Mouse (Mus musculus): ENCODE measurements at regions not wholly inside any gene's neighbourhood (a gene's known extent, or its start where the extent isn't known, plus 50 kb on each side); places are given as distances from the start of the nearest gene placed in this dataset.
A peak's percentile ranks its signal among the peaks of the same experiment; 100 is the strongest.
"Not testable (repeated sequence)": the region's sequence is repeated elsewhere in the genome, so short reads cannot be mapped to it uniquely, and the experiment has no call there.

DNA sequence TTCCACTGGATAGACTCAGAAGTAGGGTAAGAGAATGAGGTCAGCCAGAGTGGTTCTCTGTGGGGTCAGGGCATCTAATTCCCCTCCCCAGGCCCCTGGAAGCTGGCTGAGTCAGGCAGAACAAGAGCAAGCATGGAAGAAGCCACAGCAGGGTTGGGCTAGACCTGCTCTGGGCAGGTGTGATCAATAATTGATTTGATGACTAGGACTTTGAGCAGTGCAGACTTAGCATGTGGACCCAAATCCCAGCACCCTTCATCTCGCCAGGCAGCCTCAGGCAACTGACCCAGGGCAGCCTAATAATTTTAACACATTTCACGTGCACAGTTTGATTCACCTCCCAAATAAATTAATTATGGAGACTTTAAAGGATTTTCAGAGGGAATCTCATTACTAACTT is 67.2 kb downstream of the Qdpr start:
- DNase-seq: no peak

DNA sequence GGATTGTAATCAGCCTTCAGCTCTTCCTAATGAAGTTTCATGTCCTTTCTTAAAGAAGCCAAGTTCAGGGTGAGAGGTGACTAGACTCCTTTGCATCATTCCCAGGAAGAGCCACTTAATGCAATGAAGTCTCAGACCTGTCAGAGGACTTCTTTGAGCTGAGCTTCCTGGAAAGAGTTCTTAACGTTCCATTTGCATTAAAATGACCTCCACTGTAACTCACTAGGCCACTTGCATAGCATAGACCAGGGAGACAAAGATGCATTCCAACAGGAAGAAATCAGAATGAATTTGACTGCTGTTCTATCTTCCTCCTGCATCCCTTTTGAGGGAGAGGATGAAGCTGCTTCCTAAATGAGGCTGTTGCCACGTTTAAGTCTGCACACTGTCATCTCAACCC is 71.5 kb downstream of the Qdpr start:
- no peak for DNase-seq

DNA sequence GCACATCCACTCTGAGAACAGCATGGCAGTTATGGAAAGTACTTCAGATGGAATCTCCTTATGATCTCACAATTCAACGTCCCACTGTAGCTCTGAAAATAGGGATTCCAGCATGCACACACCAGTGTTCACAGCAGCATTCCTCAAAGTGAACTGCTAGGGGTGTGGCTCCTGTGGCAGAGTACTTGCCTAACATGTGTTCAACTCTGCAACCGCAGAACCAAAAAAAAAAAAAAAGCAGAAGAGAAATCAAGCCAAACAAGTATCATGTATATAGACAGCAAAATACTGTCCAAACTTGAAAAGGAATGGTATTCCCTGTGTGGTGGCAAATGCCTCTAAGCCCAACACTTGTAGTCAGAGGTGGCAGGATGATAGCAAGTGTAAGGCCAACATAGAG is 77.0 kb downstream of the Qdpr start:
- no peak for DNase-seq

- DNase-seq: no peak
Measured at GRCm38 (mm10) chr5:45368451-45368850, 81.6 kb downstream of the Qdpr start.

DNA sequence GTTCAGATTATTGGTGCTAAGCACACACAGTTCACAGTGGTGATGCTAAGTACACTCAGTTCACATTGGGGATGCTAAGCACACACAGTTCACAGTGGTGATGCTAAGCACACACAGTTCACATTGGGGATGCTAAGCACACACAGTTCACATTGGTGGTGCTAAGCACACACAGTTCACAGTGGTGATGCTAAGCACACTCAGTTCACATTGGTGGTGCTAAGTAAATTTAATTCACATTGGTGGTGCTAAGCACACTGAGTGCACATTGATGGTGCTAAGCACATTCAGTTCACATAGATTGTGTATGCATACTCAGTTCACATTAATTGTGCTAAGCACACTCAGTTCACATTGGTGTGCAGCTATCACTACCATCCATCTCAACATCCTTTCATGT is 89.8 kb downstream of the Qdpr start:
- DNase-seq: no peak

DNA sequence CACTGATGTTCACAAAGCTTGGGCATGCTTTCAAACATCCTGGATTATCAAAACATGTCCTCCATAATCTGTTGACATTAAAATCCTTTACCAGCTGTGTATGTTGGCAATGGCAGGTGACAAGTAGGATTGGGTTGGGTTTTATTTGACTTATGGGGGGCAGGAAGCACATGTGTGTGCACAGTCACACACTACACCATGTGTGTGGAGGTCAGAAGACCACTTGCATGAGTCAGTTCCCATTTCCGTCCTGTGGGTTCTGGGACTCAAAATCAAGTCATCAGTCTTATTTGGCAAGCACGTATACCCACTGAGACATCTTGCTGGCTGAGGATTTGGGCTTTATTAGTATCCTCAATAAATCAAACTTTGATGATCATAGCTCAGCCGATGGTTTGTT is 109.6 kb downstream of the Qdpr start:
- DNase-seq: no peak

- no peak for DNase-seq
Measured at GRCm38 (mm10) chr5:45336801-45337200, 113.2 kb downstream of the Qdpr start.

- DNase-seq: not testable (repeated sequence)
Measured at GRCm38 (mm10) chr5:45324468-45324867, 125.6 kb downstream of the Qdpr start.

GRCm38 (mm10) chr5:45323500-45323899 is 126.5 kb downstream of the Qdpr start:
- DNase-seq: peak in 1 of 2 experiments; percentile 4

DNA sequence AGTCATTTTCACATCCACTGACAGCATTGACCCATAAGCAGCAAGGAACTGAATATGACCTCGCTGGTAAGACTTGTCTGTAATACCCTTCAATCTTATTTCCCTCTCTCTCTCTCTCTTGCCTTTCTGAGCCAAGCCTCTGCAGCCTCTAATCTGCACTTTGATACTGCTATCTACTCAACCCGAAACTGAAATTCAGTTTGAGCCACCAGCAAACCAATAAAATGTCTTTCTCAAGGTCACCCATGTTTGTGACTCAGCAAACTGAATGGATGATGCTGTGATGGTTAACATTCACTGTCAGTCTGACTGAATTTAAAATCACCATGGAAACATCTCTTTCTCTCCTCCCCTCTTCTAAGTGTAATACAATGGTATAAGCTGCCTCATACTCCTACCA is 132.0 kb downstream of the Qdpr start:
- no peak for DNase-seq

GRCm38 (mm10) chr5:45301120-45301519 is 148.9 kb downstream of the Qdpr start:
- DNase-seq: peak in 1 of 2 experiments; percentile 13

- no peak for DNase-seq
Measured at GRCm38 (mm10) chr5:45298872-45299271, 151.2 kb downstream of the Qdpr start.

- peak in 1 of 2 experiments; percentile 9 for DNase-seq
Measured at GRCm38 (mm10) chr5:45295134-45295533, 154.9 kb downstream of the Qdpr start.

- DNase-seq: no peak
Measured at GRCm38 (mm10) chr5:45292833-45293546, 157.0 kb downstream of the Qdpr start.

GRCm38 (mm10) chr5:45292383-45292782 is 157.7 kb downstream of the Qdpr start:
- peak; percentile 65 to 87 for DNase-seq

- no peak for DNase-seq
Measured at GRCm38 (mm10) chr5:45291752-45292151, 158.3 kb downstream of the Qdpr start.

- no peak for DNase-seq
Measured at GRCm38 (mm10) chr5:45291276-45291675, 158.8 kb downstream of the Qdpr start.

DNA sequence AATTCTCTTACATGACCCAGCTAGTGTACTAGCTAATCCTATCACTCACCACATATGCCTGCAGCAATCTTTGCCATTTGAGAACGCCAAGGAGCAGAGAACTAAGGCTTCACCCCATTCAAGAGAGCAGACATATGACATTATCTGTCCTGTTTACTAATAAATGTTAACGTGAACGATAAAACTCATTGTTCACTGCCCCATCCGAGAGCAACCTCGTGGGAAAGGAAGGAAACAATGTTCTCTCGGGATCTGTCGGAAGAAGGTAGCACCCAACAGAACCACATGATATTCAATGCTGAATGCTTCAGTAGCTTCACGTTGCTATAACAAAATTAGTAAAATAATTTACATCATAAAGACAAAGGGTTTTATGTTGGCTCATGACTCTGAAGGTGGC is 163.6 kb downstream of the Qdpr start:
- no peak for DNase-seq

DNA sequence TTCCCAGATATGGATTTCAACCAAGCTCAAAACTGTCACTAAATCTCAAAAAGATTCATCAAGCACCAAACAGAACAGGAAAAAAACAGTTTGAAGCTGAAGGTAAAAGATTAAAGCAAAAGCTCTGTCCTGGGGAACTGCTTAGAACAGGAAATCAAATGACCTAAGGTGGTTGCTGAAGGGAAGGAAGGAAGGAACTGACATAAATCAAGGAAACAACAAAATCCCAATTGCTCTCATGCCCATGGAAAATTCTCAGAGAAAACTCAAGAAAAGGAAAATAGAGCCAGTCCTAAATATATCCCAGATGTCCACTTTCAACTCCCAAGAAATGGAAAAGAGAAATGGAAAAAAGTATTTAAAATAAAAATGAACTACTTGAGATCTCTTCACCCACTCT is 165.4 kb downstream of the Qdpr start:
- peak in 1 of 2 experiments; percentile 11 for DNase-seq

- no peak for DNase-seq
Measured at GRCm38 (mm10) chr5:45283908-45284415, 166.1 kb downstream of the Qdpr start.

GRCm38 (mm10) chr5:45282207-45282930 is 167.7 kb downstream of the Qdpr start:
- no peak for DNase-seq

- DNase-seq: peak; percentile 55 to 85
Measured at GRCm38 (mm10) chr5:45278571-45278970, 171.5 kb downstream of the Qdpr start.

DNA sequence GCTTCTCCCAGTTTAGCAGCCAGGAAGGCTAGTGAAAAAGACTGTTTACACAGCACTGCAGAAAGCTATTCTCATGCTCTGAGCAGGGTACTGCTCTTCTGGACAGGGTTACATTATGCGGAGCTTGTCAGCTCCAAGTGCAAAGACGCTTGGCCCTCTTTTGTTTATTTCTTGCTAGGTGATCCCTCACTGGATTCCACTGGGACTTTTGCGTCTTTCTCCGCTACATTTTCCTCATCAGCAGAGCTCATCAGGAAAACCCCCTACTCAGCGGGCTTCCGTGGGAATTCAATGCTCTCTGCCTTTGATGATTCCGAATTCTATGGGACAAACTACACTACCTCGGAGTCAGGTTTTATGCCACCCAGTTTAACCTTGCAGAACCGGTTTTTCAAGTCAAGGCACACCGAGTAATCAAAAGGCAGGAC is 172.0 kb downstream of the Qdpr start:
- DNase-seq: no peak

- no peak for DNase-seq
Measured at GRCm38 (mm10) chr5:45270679-45271078, 179.4 kb downstream of the Qdpr start.
